Mouse (Mus musculus) olfactory bulb, adult 2 months (tissue): ENCODE measurements around the gene Hist3h2ba.

Experiments
- CTCF ChIP-seq: fragments of 200-500 bp; IDR thresholded peaks from 2 replicates; pipeline ENCODE4 v1.5.1; 2012; ENCODE audit warnings: low read depth, mild to moderate bottlenecking, low read length, moderate library complexity; ENCODE audit not compliant: insufficient read depth
- POLR2A ChIP-seq: fragments of 200-500 bp; IDR thresholded peaks from 2 replicates; pipeline ENCODE4 v1.6.1; 2012; ENCODE audit warnings: mild to moderate bottlenecking, low read depth, low read length, moderate library complexity; ENCODE audit not compliant: insufficient read depth

- TF ChIP-seq CTCF (no peak), POLR2A (no peak)
Observed at GRCm38 (mm10) chr11:58991911-58992310, 43.2 kb downstream of the Hist3h2ba start.
